Mouse (Mus musculus): Measurements from ENCODE around the gene Hoxc5. TPM values are rescaled to one million over a fixed set of nuclear protein-coding genes. Genes with fewer than 3 reads are reported as not detected.
A peak's percentile ranks its signal among the peaks of the same experiment; 100 is the strongest.

The Hoxc5 gene
- polyA plus RNA-seq, 1 experiment from 2014 or later = 18.8 TPM

- Histone ChIP-seq H3K27me3 (peaks cover 100% of the 10 kb centered on the region), H3K9me3 (no peaks in the 10 kb centered on the region), H3K36me3 (no peaks in the 10 kb centered on the region), H3K9ac (peak overlapping the region; percentile 45; the same call in 1 of the 2 replicates), H3K4me3 (peak overlapping the region; percentile 25; the same call in 1 of the 2 replicates), H3K4me2 (peak overlapping the region; percentile 32; the same call in 1 of the 2 replicates), H3K4me1 (replicated peaks) (peaks cover 6% of the 10 kb centered on the region), H3K27ac (replicated peaks) (no peak overlapping the region)
- WGBS = 1% methylated on average over 12 of the region's 12 CpGs
- no peak for ATAC-seq (ENCODE audit: low read depth)
Observed at GRCm38 (mm10) chr15:102934438-102934837, 32.8 kb upstream of the Hoxc5 start.

- no peak for ATAC-seq (ENCODE audit: low read depth)
- Histone ChIP-seq H3K36me3 (no peaks in the 10 kb centered on the region), H3K4me1 (replicated peaks) (peaks cover 9% of the 10 kb centered on the region), H3K4me3 (peak overlapping the region; percentile 25), H3K4me2 (peak overlapping the region; percentile 32; the same call in 1 of the 2 replicates), H3K9ac (peak overlapping the region; percentile 53; the same call in 1 of the 2 replicates), H3K27ac (replicated peaks) (0 out of 2 replicates have a peak overlapping the region, but pooled peaks have one; percentile 28), H3K27me3 (peaks cover 100% of the 10 kb centered on the region), H3K9me3 (no peaks in the 10 kb centered on the region)
- WGBS = under 1% methylated on average over 27 of the region's 27 CpGs
Observed at GRCm38 (mm10) chr15:102934897-102935296, 32.3 kb upstream of the Hoxc5 start.

- Histone ChIP-seq H3K36me3 (no peaks in the 10 kb centered on the region), H3K9ac (peak within 1 kb of the TSS; percentile 47; the same call in 1 of the 2 replicates), H3K4me3 (peak within 1 kb of the TSS; percentile 31), H3K9me3 (no peaks in the 10 kb centered on the region), H3K27me3 (peaks cover 100% of the 10 kb centered on the region), H3K27ac (replicated peaks) (no peak within 1 kb of the TSS; the same call in 1 of the 2 replicates), H3K4me2 (peak within 1 kb of the TSS; percentile 22; the same call in 1 of the 2 replicates), H3K4me1 (replicated peaks) (peaks cover 9% of the 10 kb centered on the region)
- 1% methylated on average over 31 of the region's 31 CpGs for WGBS
- ATAC-seq (ENCODE audit: low read depth) = no peak
Observed at GRCm38 (mm10) chr15:102936279-102936972, 30.8 kb upstream of the Hoxc5 start, which contains the start of gene Hoxc12. Gene Hoxc12, plus strand, starts transcription at chr15:102936757.

GRCm38 (mm10) chr15:102937036-102937666, 30.1 kb upstream of the Hoxc5 start:
- no peak overlapping the region; the same call in 1 of the 2 replicates for H3K27ac ChIP-seq (replicated peaks)
- peak overlapping the region; percentile 22; the same call in 1 of the 2 replicates for H3K4me2 ChIP-seq
- H3K27me3 ChIP-seq = peaks cover 100% of the 10 kb centered on the region
- peak overlapping the region; percentile 47; the same call in 1 of the 2 replicates for H3K9ac ChIP-seq
- under 1% methylated on average over 50 of the region's 50 CpGs for WGBS
- ATAC-seq (ENCODE audit: low read depth) = no peak
- no peaks in the 10 kb centered on the region for H3K9me3 ChIP-seq
- H3K4me3 ChIP-seq = peak overlapping the region; percentile 31
- no peaks in the 10 kb centered on the region for H3K36me3 ChIP-seq
- peaks cover 9% of the 10 kb centered on the region for H3K4me1 ChIP-seq (replicated peaks)

- H3K4me1 ChIP-seq (replicated peaks) = peaks cover 16% of the 10 kb centered on the region
- peak overlapping the region; percentile 39 for H3K4me2 ChIP-seq
- peak overlapping the region; percentile 54; the same call in 1 of the 2 replicates for H3K9ac ChIP-seq
- peaks cover 98% of the 10 kb centered on the region for H3K27me3 ChIP-seq
- peak overlapping the region; percentile 31; the same call in 1 of the 2 replicates for H3K4me3 ChIP-seq
- no peaks in the 10 kb centered on the region for H3K36me3 ChIP-seq
- peak overlapping the region; percentile 56; the same call in 1 of the 2 replicates for H3K27ac ChIP-seq (replicated peaks)
- under 1% methylated on average over 34 of the region's 34 CpGs for WGBS
- ATAC-seq (ENCODE audit: low read depth) = peak; percentile 35
- no peaks in the 10 kb centered on the region for H3K9me3 ChIP-seq
Observed at GRCm38 (mm10) chr15:102939256-102940155, 27.7 kb upstream of the Hoxc5 start.

GRCm38 (mm10) chr15:102942739-102943467, 24.3 kb upstream of the Hoxc5 start:
- Histone ChIP-seq H3K27ac (replicated peaks) (peak overlapping the region; percentile 79), H3K4me3 (peak overlapping the region; percentile 33), H3K27me3 (peaks cover 98% of the 10 kb centered on the region), H3K4me1 (replicated peaks) (peaks cover 16% of the 10 kb centered on the region), H3K9ac (peak overlapping the region; percentile 67), H3K4me2 (peak overlapping the region; percentile 49), H3K9me3 (no peaks in the 10 kb centered on the region), H3K36me3 (no peaks in the 10 kb centered on the region)
- WGBS = under 1% methylated on average over 49 of the region's 53 CpGs
- ATAC-seq (ENCODE audit: low read depth) = peak; percentile 41; the same call in 1 of the 2 replicates

GRCm38 (mm10) chr15:102943468-102943813, 23.8 kb upstream of the Hoxc5 start:
- Histone ChIP-seq H3K27me3 (peaks cover 98% of the 10 kb centered on the region), H3K9ac (peak overlapping the region; percentile 67), H3K9me3 (no peaks in the 10 kb centered on the region), H3K27ac (replicated peaks) (peak overlapping the region; percentile 79; the same call in 1 of the 2 replicates), H3K4me2 (peak overlapping the region; percentile 49), H3K36me3 (no peaks in the 10 kb centered on the region), H3K4me1 (replicated peaks) (peaks cover 16% of the 10 kb centered on the region), H3K4me3 (peak overlapping the region; percentile 33)
- WGBS = 1% methylated on average over 5 of the region's 5 CpGs
- ATAC-seq (ENCODE audit: low read depth) = no peak

GRCm38 (mm10) chr15:102945185-102946077, 21.8 kb upstream of the Hoxc5 start:
- H3K36me3 ChIP-seq = no peaks in the 10 kb centered on the region
- no peak for ATAC-seq (ENCODE audit: low read depth)
- peaks cover 7% of the 10 kb centered on the region for H3K4me1 ChIP-seq (replicated peaks)
- H3K4me2 ChIP-seq = peak overlapping the region; percentile 49
- H3K27me3 ChIP-seq = peaks cover 96% of the 10 kb centered on the region
- H3K4me3 ChIP-seq = peak overlapping the region; percentile 29; the same call in 1 of the 2 replicates
- WGBS = 8% methylated on average over 22 of the region's 22 CpGs
- no peaks in the 10 kb centered on the region for H3K9me3 ChIP-seq
- H3K27ac ChIP-seq (replicated peaks) = no peak overlapping the region; the same call in 1 of the 2 replicates
- peak overlapping the region; percentile 44; the same call in 1 of the 2 replicates for H3K9ac ChIP-seq

- Histone ChIP-seq H3K27ac (replicated peaks) (peak overlapping the region; percentile 71), H3K4me2 (peak overlapping the region; percentile 49), H3K36me3 (no peaks in the 10 kb centered on the region), H3K4me3 (peak overlapping the region; percentile 29), H3K9ac (peak overlapping the region; percentile 64), H3K27me3 (peaks cover 96% of the 10 kb centered on the region), H3K9me3 (no peaks in the 10 kb centered on the region), H3K4me1 (replicated peaks) (peaks cover 7% of the 10 kb centered on the region)
- WGBS = 3% methylated on average over 9 of the region's 9 CpGs
- ATAC-seq (ENCODE audit: low read depth) = no peak
Observed at GRCm38 (mm10) chr15:102947276-102947675, 20.0 kb upstream of the Hoxc5 start.

GRCm38 (mm10) chr15:102948842-102949241, 18.4 kb upstream of the Hoxc5 start:
- peak overlapping the region; percentile 49 for H3K4me2 ChIP-seq
- 13% methylated on average over 2 of the region's 2 CpGs for WGBS
- H3K27me3 ChIP-seq = peaks cover 99% of the 10 kb centered on the region
- H3K4me1 ChIP-seq (replicated peaks) = no peaks in the 10 kb centered on the region
- H3K4me3 ChIP-seq = peak overlapping the region; percentile 29; the same call in 1 of the 2 replicates
- H3K9ac ChIP-seq = peak overlapping the region; percentile 64
- H3K36me3 ChIP-seq = no peaks in the 10 kb centered on the region
- H3K27ac ChIP-seq (replicated peaks) = 0 out of 2 replicates have a peak overlapping the region, but pooled peaks have one; percentile 49
- ATAC-seq (ENCODE audit: low read depth) = no peak
- no peaks in the 10 kb centered on the region for H3K9me3 ChIP-seq
